24 mouse cellular contexts compared by ENCODE assay signal in the genomic region with DNA sequence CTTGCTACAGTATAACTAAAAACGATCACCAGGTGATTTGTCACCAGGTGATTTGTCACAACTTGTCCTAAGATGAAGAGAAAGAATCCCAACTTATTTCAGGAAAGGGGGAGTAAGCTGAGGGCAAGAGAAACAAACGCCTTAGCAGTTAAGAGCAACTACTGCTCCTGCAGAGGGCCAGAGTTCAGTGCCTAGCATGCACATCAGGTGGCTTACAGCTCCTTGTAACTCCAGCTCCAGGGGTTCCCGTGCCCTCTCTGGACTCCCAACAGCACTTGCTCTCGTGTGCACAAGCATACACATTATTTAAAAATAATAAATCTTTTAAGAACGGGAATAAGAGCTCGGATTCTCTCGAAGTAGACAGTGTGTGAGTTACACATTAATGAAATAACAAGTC. TPM values are rescaled to one million over a fixed set of nuclear protein-coding genes. Genes with fewer than 3 reads are reported as not detected.
A peak's percentile ranks its signal among the peaks of the same experiment; 100 is the strongest.
DNase-seq lines count a peak whose midpoint lies in the region; ATAC-seq and TF ChIP-seq lines count a peak whose summit lies in the region.
"Had no signal": no experiment of that assay in that cellular context is flagged by ENCODE, and none has a peak within 500 bp of the region (broad histone marks: within the 10 kb centered on the region; RNA-seq: fewer than 3 reads in every experiment).

No protein-coding gene starts in this region.

- H3K27ac ChIP-seq in kidney, embryonic 15.5 days, result no peak overlapping the region
- H3K27ac ChIP-seq in kidney, embryonic 16.5 days (ENCODE audit: low read length), result no peak overlapping the region
- no peak overlapping the region for H3K27ac ChIP-seq in testis, adult 2 months (ENCODE audit: control insufficient read depth, insufficient read depth, low read depth, low read length)
- no peak overlapping the region for H3K27ac ChIP-seq in forebrain, embryonic 16.5 days (ENCODE audit: low read length)
- H3K27ac ChIP-seq: embryonic facial prominence, embryonic 12.5 days; embryonic facial prominence, embryonic 15.5 days; heart, adult 2 months; heart, embryonic 10.5 days; hindbrain, embryonic 12.5 days; hindbrain, embryonic 15.5 days had no signal

- no peaks in the 10 kb centered on the region for H3K9me3 ChIP-seq in kidney, embryonic 15.5 days (replicated peaks)
- no peaks in the 10 kb centered on the region for H3K9me3 ChIP-seq in kidney, embryonic 16.5 days (ENCODE audit: low read length)
- H3K9me3 ChIP-seq in forebrain, embryonic 16.5 days (ENCODE audit: control insufficient read depth, low read length), result no peaks in the 10 kb centered on the region
- H3K9me3 ChIP-seq: embryonic facial prominence, embryonic 12.5 days; embryonic facial prominence, embryonic 15.5 days; heart, embryonic 10.5 days; hindbrain, embryonic 12.5 days; hindbrain, embryonic 15.5 days had no signal

- no peak for ATAC-seq in kidney, embryonic 15.5 days (replicated peaks; ENCODE audit: low FRiP score)
- ATAC-seq in kidney, embryonic 16.5 days (ENCODE audit: low FRiP score, low TSS enrichment), result no peak
- no peak for ATAC-seq in forebrain, embryonic 16.5 days
- ATAC-seq: forebrain, embryonic 14.5 days; Patski had no signal

- TF ChIP-seq POLR2A in testis, adult 2 months (IDR thresholded peaks at IDR 0.05; ENCODE audit: control insufficient read depth, low read depth, low read length), result no peak

- 38% methylated on average over 7 of the region's 7 CpGs for WGBS in kidney, embryonic 15.5 days
- WGBS in kidney, embryonic 16.5 days, result 44% methylated on average over 7 of the region's 7 CpGs
- 68% methylated on average over 7 of the region's 7 CpGs for WGBS in forebrain, embryonic 16.5 days

- H3K9ac ChIP-seq in kidney, embryonic 15.5 days, result no peak overlapping the region
- no peak overlapping the region for H3K9ac ChIP-seq in kidney, embryonic 16.5 days (replicated peaks; ENCODE audit: low read length)
- no peak overlapping the region for H3K9ac ChIP-seq in forebrain, embryonic 16.5 days (replicated peaks; ENCODE audit: low read depth, low read length)
- H3K9ac ChIP-seq: embryonic facial prominence, embryonic 12.5 days; embryonic facial prominence, embryonic 15.5 days; hindbrain, embryonic 12.5 days; hindbrain, embryonic 15.5 days had no signal

- DNase-seq in kidney, adult 11 months, result peak; percentile 36
- peak; percentile 34 for DNase-seq in kidney, postnatal 10 days
- DNase-seq in testis, postnatal 14 days (ENCODE audit: low spot score), result no peak
- DNase-seq: adrenal gland, postnatal 10 days; adrenal gland, postnatal 36 days; B cell, adult 2 months; cerebellum, adult 18-20 months; cerebellum, adult 9-10 months; cerebellum, postnatal 25 days; gastrocnemius, postnatal 25 days; heart, adult 2 months had no signal

- H3K36me3 ChIP-seq in kidney, embryonic 15.5 days, result no peaks in the 10 kb centered on the region
- H3K36me3 ChIP-seq in kidney, embryonic 16.5 days (ENCODE audit: insufficient read depth, low read length), result no peaks in the 10 kb centered on the region
- H3K36me3 ChIP-seq in testis, adult 2 months (ENCODE audit: control insufficient read depth, insufficient read depth, low read length), result no peaks in the 10 kb centered on the region
- H3K36me3 ChIP-seq in forebrain, embryonic 16.5 days (ENCODE audit: control insufficient read depth, insufficient read depth), result no peaks in the 10 kb centered on the region
- H3K36me3 ChIP-seq: embryonic facial prominence, embryonic 12.5 days; embryonic facial prominence, embryonic 15.5 days; G1E; heart, embryonic 10.5 days; hindbrain, embryonic 12.5 days; hindbrain, embryonic 15.5 days had no signal

- peaks cover 43% of the 10 kb centered on the region for H3K4me1 ChIP-seq in kidney, embryonic 15.5 days
- peaks cover 36% of the 10 kb centered on the region for H3K4me1 ChIP-seq in kidney, embryonic 16.5 days (ENCODE audit: insufficient read depth, low read length)
- H3K4me1 ChIP-seq in testis, adult 2 months (ENCODE audit: control insufficient read depth, insufficient read depth, low read length), result peaks cover 3% of the 10 kb centered on the region
- peaks cover 17% of the 10 kb centered on the region for H3K4me1 ChIP-seq in forebrain, embryonic 16.5 days (replicated peaks; ENCODE audit: control insufficient read depth, insufficient read depth, low read length)

- H3K4me3 ChIP-seq in kidney, embryonic 15.5 days (replicated peaks), result no peak overlapping the region
- no peak overlapping the region for H3K4me3 ChIP-seq in kidney, embryonic 16.5 days (ENCODE audit: low read length)
- peak overlapping the region; percentile 68 for H3K4me3 ChIP-seq in testis, adult 2 months (ENCODE audit: control insufficient read depth, low read depth, low read length)
- H3K4me3 ChIP-seq in forebrain, embryonic 16.5 days (replicated peaks; ENCODE audit: low read length), result no peak overlapping the region
- H3K4me3 ChIP-seq: embryonic facial prominence, embryonic 12.5 days; embryonic facial prominence, embryonic 15.5 days; heart, adult 2 months; heart, embryonic 10.5 days; hindbrain, embryonic 12.5 days; hindbrain, embryonic 15.5 days had no signal

- peaks cover 67% of the 10 kb centered on the region for H3K27me3 ChIP-seq in kidney, embryonic 15.5 days
- peaks cover 40% of the 10 kb centered on the region for H3K27me3 ChIP-seq in kidney, embryonic 16.5 days (ENCODE audit: insufficient read depth, low read length)
- H3K27me3 ChIP-seq in testis, adult 2 months (ENCODE audit: control insufficient read depth, insufficient read depth, low read length), result no peaks in the 10 kb centered on the region
- H3K27me3 ChIP-seq in forebrain, embryonic 16.5 days (replicated peaks; ENCODE audit: control insufficient read depth, insufficient read depth, low read length), result peaks cover 24% of the 10 kb centered on the region
- H3K27me3 ChIP-seq: CH12.LX had no signal

- TF ChIP-seq CTCF in testis, adult 2 months (IDR thresholded peaks at IDR 0.05; ENCODE audit: control insufficient read depth, insufficient read depth, insufficient replicate concordance, low read depth, low read length), result no peak

- H3K4me2 ChIP-seq in kidney, embryonic 15.5 days, result no peak overlapping the region
- no peak overlapping the region for H3K4me2 ChIP-seq in kidney, embryonic 16.5 days (replicated peaks; ENCODE audit: low read depth, low read length)
- H3K4me2 ChIP-seq in forebrain, embryonic 16.5 days (ENCODE audit: low read length), result no peak overlapping the region
- H3K4me2 ChIP-seq: embryonic facial prominence, embryonic 12.5 days; embryonic facial prominence, embryonic 15.5 days had no signal

RNA-seq across cellular contexts. Expression of a gene that starts 3.2 kb away (rescaled TPM):
- 24.3 and 24.7 TPM in 2 replicates for polyA plus RNA-seq in kidney, embryonic 15.5 days (2015; fragmentation: Nextera tagmentation; extraction: Ambion mirVana)
- 19.9 and 23.5 TPM in 2 replicates for polyA plus RNA-seq in kidney, embryonic 16.5 days (2015; fragmentation: Nextera tagmentation; extraction: Ambion mirVana)
- polyA plus RNA-seq in testis, adult 2 months (2012; rRNA removed), result 5.2 and 5.3 TPM in 2 replicates
- 9.4 and 15.7 TPM in 2 replicates for polyA plus RNA-seq in forebrain, embryonic 16.5 days (2015; fragmentation: Nextera tagmentation; extraction: Ambion mirVana)
